In the genomic region with DNA sequence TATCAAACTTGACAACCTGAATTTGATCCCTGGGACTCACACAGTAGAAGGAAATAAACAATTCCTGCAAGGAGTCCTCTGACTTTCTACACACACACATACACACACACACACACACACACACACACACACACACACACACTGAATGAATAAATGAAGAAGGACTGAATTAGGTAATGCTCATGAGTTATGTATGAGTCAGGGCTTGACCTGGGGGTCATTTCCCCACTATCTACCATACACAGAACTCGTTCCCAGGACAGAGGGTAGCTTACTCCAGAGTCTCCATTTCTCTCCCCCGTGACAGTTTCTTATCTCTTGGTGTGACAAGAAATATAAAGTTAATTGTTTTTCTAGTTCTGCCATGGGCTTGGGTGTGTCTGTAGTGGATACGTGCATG, we compare ENCODE assay signal across 17 mouse cellular contexts. TPM values are rescaled to one million over a fixed set of nuclear protein-coding genes. Genes with fewer than 3 reads are reported as not detected.
A peak's percentile ranks its signal among the peaks of the same experiment; 100 is the strongest.
DNase-seq lines count a peak whose midpoint lies in the region; ATAC-seq lines count a peak whose summit lies in the region.
"Had no signal": no experiment of that assay in that cellular context is flagged by ENCODE, and none has a peak within 500 bp of the region (broad histone marks: within the 10 kb centered on the region; RNA-seq: fewer than 3 reads in every experiment).

No protein-coding gene starts in this region.

- peak; percentile 17 to 59 for DNase-seq in adrenal gland, postnatal 36 days
- DNase-seq in adrenal gland, postnatal 4 days (ENCODE audit: low spot score in 2 of 2) = no peak
- peak; percentile 80 for DNase-seq in 416B (ENCODE audit: low read depth)
- DNase-seq in gastrocnemius, postnatal 10 days = no peak
- DNase-seq in cerebellum, adult 11 months = no peak
- DNase-seq: B cell, adult 2 months; cerebellum, adult 9-10 months; kidney, postnatal 10 days; layer of hippocampus, adult 9-11 months; thymus, postnatal 14 days had no signal

- peak overlapping the region; percentile 25; the same call in 1 of the 2 replicates for H3K27ac ChIP-seq in macrophage
- H3K27ac ChIP-seq: embryonic facial prominence, embryonic 12.5 days; heart, embryonic 15.5 days; midbrain, embryonic 13.5 days; neural tube, embryonic 13.5 days had no signal

- peak; percentile 53 for ATAC-seq in granulocyte monocyte progenitor cell, adult 5-6 weeks (replicated peaks; ENCODE audit: poor library complexity, severe bottlenecking)
- ATAC-seq in monocyte, adult 5-6 weeks (replicated peaks; ENCODE audit: insufficient number of reproducible peaks, low FRiP score, low TSS enrichment, poor library complexity, severe bottlenecking) = no peak
- ATAC-seq: midbrain, embryonic 13.5 days had no signal

- no peak overlapping the region for H3K4me3 ChIP-seq in macrophage (ENCODE audit: inconsistent target)
- H3K4me3 ChIP-seq: embryonic facial prominence, embryonic 12.5 days; heart, embryonic 15.5 days; midbrain, embryonic 13.5 days; neural tube, embryonic 13.5 days had no signal

- no peaks in the 10 kb centered on the region for H3K36me3 ChIP-seq in macrophage (ENCODE audit: inconsistent target)
- H3K36me3 ChIP-seq: embryonic facial prominence, embryonic 12.5 days; heart, embryonic 15.5 days; midbrain, embryonic 13.5 days; neural tube, embryonic 13.5 days had no signal

- 90% methylated on average over 2 of the region's 3 CpGs for WGBS in macrophage (ENCODE audit: missing documents)

- H3K79me2 ChIP-seq in macrophage (ENCODE audit: inconsistent target) = no peaks in the 10 kb centered on the region

RNA-seq across cellular contexts. Expression of a gene that starts 50.1 kb away (rescaled TPM):
- total RNA-seq in adrenal gland, postnatal 36 days (2021) = 10 to 100 TPM; 26.2 to 54.8 TPM
- 10 to 100 TPM; 18.1 to 21.9 TPM for total RNA-seq in adrenal gland, postnatal 4 days (2021)
- 6.2 and 12.7 TPM in 2 replicates for total RNA-seq in granulocyte monocyte progenitor cell, adult 5-6 weeks (2014; fragmentation: Nextera tagmentation)
- 52.5 and 66.5 TPM in 2 replicates for total RNA-seq in granulocyte monocyte progenitor cell, adult 5-6 weeks (2017)
- 100 to 1,000 TPM in 10 of 26 experiments, 10 to 100 TPM in 15, 1 to 10 TPM in 1; 7.6 to 206 (median 78.5) TPM for total RNA-seq in macrophage (2018; cell fraction: chromatin; rRNA removed)
- total RNA-seq in macrophage (2018; cell fraction: cytosol; rRNA removed) = 100 to 1,000 TPM in 13 of 26 experiments, 10 to 100 TPM in 13; 13.3 to 236 (median 98.4) TPM
- 100 to 1,000 TPM in 13 of 26 experiments, 10 to 100 TPM in 13; 12.7 to 228 (median 94.3) TPM for total RNA-seq in macrophage (2018; cell fraction: nucleus; rRNA removed)
- polyA plus RNA-seq in macrophage (2018) = 88.5 to 287 TPM (median 181 TPM) in 3 replicates
- 10 to 100 TPM; 43.1 to 82.0 TPM for total RNA-seq in gastrocnemius, postnatal 10 days (2021)
- 24.7 to 64.2 TPM (median 57.8 TPM) in 3 replicates for total RNA-seq in monocyte, adult 5-6 weeks (2017)

Comparison
In these comparisons a context has a peak if more than half of its experiments do, and no peak if none do; other contexts are left out.
1. DNase-seq: peak in adrenal gland, postnatal 36 days (2 of 2) and 416B (single experiment); none in adrenal gland, postnatal 4 days (0 of 2), gastrocnemius, postnatal 10 days (single experiment) and cerebellum, adult 11 months (single experiment).